Mouse (Mus musculus) MEL (cell line): ENCODE measurements around the gene Vipr1. TPM values are rescaled to one million over a fixed set of nuclear protein-coding genes. Genes with fewer than 3 reads are reported as not detected.

Experiments used
- DNase-seq: peaks from one replicate; pipeline ENCODE4 v3.0.0; 2011; ENCODE audit warnings: low read depth, low spot score
- H3K27ac ChIP-seq: 2 replicates; pipeline ENCODE4 v1.5.1; 2012; ENCODE audit warnings: low read depth, mild to moderate bottlenecking, control low read depth, low read length, moderate library complexity; ENCODE audit not compliant: control insufficient read depth
- H3K27me3 ChIP-seq, 2 experiments: fragments of 150-350 bp in 1 of 2; sonication (generic) in 1 of 2; 2 replicates each; pipeline ENCODE4 v1.6.1; 2012; ENCODE audit warnings: low read length in 2 of 2, mild to moderate bottlenecking in 2 of 2, improper control_type of control experiment in 1 of 2, moderate library complexity in 1 of 2; ENCODE audit not compliant: insufficient read depth in 2 of 2, control insufficient read depth in 1 of 2
- H3K36me3 ChIP-seq, 2 experiments: 2 replicates each; pipeline ENCODE4 v1.6.1; 2012 to 2014; ENCODE audit warnings: low read length in 2 of 2, improper control_type of control experiment in 1 of 2, inconsistent platforms in 1 of 2, mild to moderate bottlenecking in 1 of 2; ENCODE audit not compliant: insufficient read depth in 2 of 2, control insufficient read depth in 1 of 2
- H3K4me1 ChIP-seq, 2 experiments: fragments of 150-350 bp in 1 of 2; sonication (generic) in 1 of 2; 2 replicates each; pipeline ENCODE4 v1.6.1; 2012; ENCODE audit warnings: low read length in 2 of 2, improper control_type of control experiment in 1 of 2, mild to moderate bottlenecking in 1 of 2; ENCODE audit not compliant: insufficient read depth in 2 of 2, control insufficient read depth in 1 of 2
- H3K4me3 ChIP-seq, 2 experiments: fragments of 150-350 bp in 1 of 2; sonication (generic) in 1 of 2; 2 replicates each; pipeline ENCODE4 v1.5.1; 2012; ENCODE audit warnings: low read depth in 2 of 2, low read length in 2 of 2, mild to moderate bottlenecking in 2 of 2, moderate library complexity in 2 of 2, control low read depth in 1 of 2, improper control_type of control experiment in 1 of 2; ENCODE audit not compliant: control insufficient read depth in 1 of 2, insufficient read depth in 1 of 2
- H3K79me2 ChIP-seq: 2 replicates; pipeline ENCODE4 v1.6.1; 2012; ENCODE audit warnings: mild to moderate bottlenecking, low read length, moderate library complexity; ENCODE audit not compliant: control insufficient read depth, poor library complexity, insufficient read depth
- H3K9ac ChIP-seq: 2 replicates; pipeline ENCODE4 v1.6.1; 2012; ENCODE audit warnings: low read depth, mild to moderate bottlenecking, control low read depth, low read length, moderate library complexity; ENCODE audit not compliant: control insufficient read depth, poor library complexity, severe bottlenecking
- H3K9me3 ChIP-seq: fragments of 150-350 bp; sonication (generic); replicated peaks from 2 replicates; pipeline ENCODE4 v1.6.1; 2012; ENCODE audit warnings: mild to moderate bottlenecking, low read length, improper control_type of control experiment, moderate library complexity; ENCODE audit not compliant: insufficient read depth
- GABPA ChIP-seq: IDR thresholded peaks from 2 replicates; pipeline ENCODE4 v1.6.1; 2012; ENCODE audit warnings: low read depth, mild to moderate bottlenecking, inconsistent platforms, low read length, improper control_type of control experiment, moderate library complexity
- GATA1 ChIP-seq: IDR thresholded peaks from 2 replicates; pipeline ENCODE4 v1.6.1; 2011; ENCODE audit warnings: low read depth, low read length, improper control_type of control experiment
- KAT2A ChIP-seq: conservative IDR thresholded peaks from 2 replicates; pipeline ENCODE4 v1.6.1; 2012; ENCODE audit warnings: low read depth, low read length, improper control_type of control experiment, inconsistent platforms
- MAZ ChIP-seq: IDR thresholded peaks from 2 replicates; pipeline ENCODE4 v1.6.1; 2012; ENCODE audit warnings: low read depth, mild to moderate bottlenecking, inconsistent platforms, low read length, improper control_type of control experiment
- MEF2A ChIP-seq: IDR thresholded peaks from 2 replicates; pipeline ENCODE4 v1.6.1; 2014; ENCODE audit warnings: low read depth, mild to moderate bottlenecking, inconsistent platforms, low read length, improper control_type of control experiment; ENCODE audit not compliant: poor library complexity, insufficient replicate concordance, severe bottlenecking; ENCODE audit errors: extremely low read depth
- MYB ChIP-seq: IDR thresholded peaks from 2 replicates; pipeline ENCODE4 v1.6.1; 2011; ENCODE audit warnings: mild to moderate bottlenecking, low read depth, low read length, improper control_type of control experiment
- POLR2A ChIP-seq, 2 experiments: IDR thresholded peaks; 2 replicates each; pipeline ENCODE4 v1.6.1; 2011 to 2012; ENCODE audit warnings: low read length in 2 of 2, mild to moderate bottlenecking in 2 of 2, control low read depth in 1 of 2, improper control_type of control experiment in 1 of 2, low read depth in 1 of 2, moderate library complexity in 1 of 2; ENCODE audit not compliant: control insufficient read depth in 1 of 2, insufficient read depth in 1 of 2, poor library complexity in 1 of 2
- RAD21 ChIP-seq: IDR thresholded peaks from 2 replicates; pipeline ENCODE4 v1.6.1; 2011; ENCODE audit warnings: mild to moderate bottlenecking, low read depth, low read length, improper control_type of control experiment
- RCOR1 ChIP-seq: IDR thresholded peaks from 2 replicates; pipeline ENCODE4 v1.6.1; 2012; ENCODE audit warnings: low read depth, mild to moderate bottlenecking, inconsistent platforms, low read length, improper control_type of control experiment
- SIN3A ChIP-seq: IDR thresholded peaks from 2 replicates; pipeline ENCODE4 v1.6.1; 2012; ENCODE audit warnings: low read length, improper control_type of control experiment, inconsistent platforms
- TAL1 ChIP-seq: IDR thresholded peaks from 2 replicates; pipeline ENCODE4 v1.6.1; 2012; ENCODE audit warnings: mild to moderate bottlenecking, inconsistent platforms, low read length, moderate library complexity, mixed read lengths
- USF1 ChIP-seq: IDR thresholded peaks from 2 replicates; pipeline ENCODE4 v1.6.1; 2014; ENCODE audit warnings: low read depth, mild to moderate bottlenecking, inconsistent platforms, low read length, improper control_type of control experiment, moderate library complexity
- USF2 ChIP-seq, 2 experiments: IDR thresholded peaks; 2 replicates each; pipeline ENCODE4 v1.6.1; 2011 to 2012; ENCODE audit warnings: improper control_type of control experiment in 2 of 2, low read length in 2 of 2, borderline replicate concordance in 1 of 2, inconsistent platforms in 1 of 2, low read depth in 1 of 2, mild to moderate bottlenecking in 1 of 2; ENCODE audit not compliant: insufficient read depth in 1 of 2
- ZKSCAN1 ChIP-seq: IDR thresholded peaks from 2 replicates; pipeline ENCODE4 v1.6.1; 2012; ENCODE audit warnings: low read depth, mild to moderate bottlenecking, inconsistent platforms, low read length, improper control_type of control experiment, moderate library complexity
- ZMIZ1 ChIP-seq: IDR thresholded peaks from 2 replicates; pipeline ENCODE4 v1.6.1; 2012; ENCODE audit warnings: low read depth, mild to moderate bottlenecking, inconsistent platforms, low read length, improper control_type of control experiment, moderate library complexity
- polyA plus RNA-seq, 2 experiments: library from polyadenylated mRNA; stranded (reverse) in 1 of 2; unstranded in 1 of 2; fragments of >175 nt in 1 of 2; fragments of >200 nt in 1 of 2; gene quantifications; 2 replicates each; pipeline versions ENCODE4 v1.2.1 to v1.2.4; 2012; ENCODE audit warnings: low replicate concordance in 2 of 2, low read depth in 1 of 2; ENCODE audit not compliant: insufficient read length in 2 of 2, insufficient read depth in 1 of 2, missing spikeins in 1 of 2
- total RNA-seq: library from RNA; depleted of rRNA; stranded (reverse); fragments of 300-350 nt; gene quantifications from 2 replicates; pipeline ENCODE4 v1.2.3, GENCODE M21; 2012

Gene Vipr1
- total and polyA plus RNA-seq, 3 experiments, result not detected

- H3K27ac ChIP-seq, result no peak overlapping the region
- no peaks in the 10 kb centered on the region for H3K27me3 ChIP-seq
- H3K9me3 ChIP-seq, result no peaks in the 10 kb centered on the region
- no peaks in the 10 kb centered on the region for H3K36me3 ChIP-seq
- H3K4me1 ChIP-seq, result no peaks in the 10 kb centered on the region
- H3K4me3 ChIP-seq, result no peak overlapping the region
- TF ChIP-seq MEF2A, result no peak
- no peak for TF ChIP-seq GATA1
- no peak for TF ChIP-seq SIN3A
- no peak for TF ChIP-seq POLR2A (IDR thresholded peaks at IDR 0.05; ENCODE audit: control insufficient read depth in 1 of 2, insufficient read depth in 1 of 2, low read depth in 1 of 2, low read length in 2 of 2, poor library complexity in 1 of 2)
- TF ChIP-seq, all 39 proteins: peak for 0
- DNase-seq, result no peak
- no peak overlapping the region for H3K9ac ChIP-seq
- no peaks in the 10 kb centered on the region for H3K79me2 ChIP-seq
These were observed 47.7 kb upstream of the Vipr1 start for GRCm38 (mm10) chr9:121594771-121595170.

GRCm38 (mm10) chr9:121598106-121598505 is 44.4 kb upstream of the Vipr1 start:
- H3K27me3 ChIP-seq, result no peaks in the 10 kb centered on the region
- TF ChIP-seq RAD21, result no peak
- no peak for TF ChIP-seq TAL1
- TF ChIP-seq KAT2A, result no peak
- TF ChIP-seq GABPA, result no peak
- TF ChIP-seq ZMIZ1, result no peak
- TF ChIP-seq RCOR1, result no peak
- H3K36me3 ChIP-seq, result no peaks in the 10 kb centered on the region
- no peaks in the 10 kb centered on the region for H3K79me2 ChIP-seq
- H3K9ac ChIP-seq, result no peak overlapping the region
- H3K27ac ChIP-seq, result no peak overlapping the region
- H3K4me1 ChIP-seq, result no peaks in the 10 kb centered on the region
- no peak overlapping the region for H3K4me3 ChIP-seq
- H3K9me3 ChIP-seq, result no peaks in the 10 kb centered on the region
- DNase-seq, result no peak

- Histone ChIP-seq H3K9ac (no peak overlapping the region), H3K4me1 (no peaks in the 10 kb centered on the region), H3K27me3 (no peaks in the 10 kb centered on the region), H3K27ac (no peak overlapping the region), H3K9me3 (no peaks in the 10 kb centered on the region), H3K36me3 (no peaks in the 10 kb centered on the region), H3K4me3 (no peak overlapping the region), H3K79me2 (no peaks in the 10 kb centered on the region)
- peak; percentile 78 for TF ChIP-seq USF1
- no peak for TF ChIP-seq MYB
- no peak for TF ChIP-seq MAZ
- peak in 1 of 2 experiments; percentile 55; a peak in 1 of 4 replicates for TF ChIP-seq USF2 (IDR thresholded peaks at IDR 0.05; ENCODE audit: borderline replicate concordance in 1 of 2, insufficient read depth in 1 of 2, low read depth in 1 of 2, low read length in 2 of 2)
- no peak for TF ChIP-seq ZKSCAN1
- no peak for DNase-seq
These were observed 43.0 kb upstream of the Vipr1 start for GRCm38 (mm10) chr9:121599551-121599950.
